Mouse (Mus musculus) hindbrain, embryonic 15.5 days (tissue): ENCODE measurements around the gene Ndufaf2. TPM values are rescaled to one million over a fixed set of nuclear protein-coding genes. Genes with fewer than 3 reads are reported as not detected.

ENCODE experiments used
- polyA plus RNA-seq: library from polyadenylated mRNA; unstranded; fragments of >200 nt; fragmentation: Nextera tagmentation; extraction: Ambion mirVana; gene quantifications from 2 replicates; pipeline ENCODE4 v1.2.1, GENCODE M21; 2015

The Ndufaf2 gene
- polyA plus RNA-seq, 1 experiment from 2014 or later, result 79.3 TPM

Other genes with a start within 250 kb of the Ndufaf2 start
- 36.7 and 37.2 TPM in 2 replicates for gene Smim15, start 114.2 kb downstream of the Ndufaf2 start, polyA plus RNA-seq
- gene Ercc8, start 108 bp upstream of the Ndufaf2 start, polyA plus RNA-seq, result 30.3 and 31.8 TPM in 2 replicates
- 2.7 and 3.0 TPM in 2 replicates for gene Elovl7, start 55.8 kb upstream of the Ndufaf2 start, polyA plus RNA-seq
- gene Depdc1b, start 157.7 kb upstream of the Ndufaf2 start, polyA plus RNA-seq, result 2.5 and 2.8 TPM in 2 replicates